Mouse (Mus musculus) ES-E14 (cell line): ENCODE results near the gene H3f3a.

Source experiments
- MAFK ChIP-seq: IDR thresholded peaks from 2 replicates; pipeline ENCODE4 v1.6.1; 2014; ENCODE audit warnings: mild to moderate bottlenecking, low read depth, low read length, inconsistent platforms; ENCODE audit not compliant: insufficient read depth
- ZC3H11A ChIP-seq: IDR thresholded peaks from 2 replicates; pipeline ENCODE4 v1.6.1; 2012; ENCODE audit warnings: low read depth, mild to moderate bottlenecking, inconsistent platforms, low read length, borderline replicate concordance
- ZNF384 ChIP-seq: IDR thresholded peaks from 2 replicates; pipeline ENCODE4 v1.6.1; 2012; ENCODE audit warnings: low read depth, low read length, inconsistent platforms

DNA sequence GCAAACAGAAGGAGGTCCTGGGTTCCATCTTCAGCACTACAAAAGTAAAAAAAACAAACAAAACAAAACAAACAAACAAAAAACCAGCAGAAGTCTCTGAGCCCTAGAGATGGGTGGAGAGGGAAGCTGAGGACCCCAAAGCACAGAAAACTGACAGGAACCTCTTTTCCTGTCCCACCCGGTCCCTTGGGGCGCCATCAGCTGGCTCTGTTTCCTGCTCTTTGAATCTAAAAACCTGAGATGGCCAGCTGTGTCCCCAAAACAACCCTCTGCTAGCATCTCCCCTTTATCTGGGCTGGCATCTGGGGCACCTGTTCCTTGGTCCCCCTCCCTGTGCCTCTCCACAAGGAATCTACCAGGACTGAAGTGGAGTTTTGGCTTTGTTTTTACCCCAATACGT lies 11.0 kb upstream of the H3f3a start:
- TF ChIP-seq MAFK, result no peak
- TF ChIP-seq ZNF384, result no peak
- no peak for TF ChIP-seq ZC3H11A
